Mouse (Mus musculus): Measurements from ENCODE around the gene Sulf2. TPM values are rescaled to one million over a fixed set of nuclear protein-coding genes. Genes with fewer than 3 reads are reported as not detected.

Gene Sulf2
- total RNA-seq, 2 experiments from 2014 or later = 104 to 114 TPM

GRCm38 (mm10) chr2:166152734-166153398, 2.6 kb downstream of the Sulf2 start:
- DNase-seq (ENCODE audit: low spot score in 2 of 2) = no peak
- intact Hi-C loops (cut with DNase I) = loop anchor here (5.0 kb wide), 1 partner anchor 46 kb away; no protein-coding TSS in a partner anchor

GRCm38 (mm10) chr2:166151510-166152473, 3.7 kb downstream of the Sulf2 start:
- peak; percentile 75 to 95 for DNase-seq (ENCODE audit: low spot score in 2 of 2)
- intact Hi-C loops (cut with DNase I) = loop anchor here (5.0 kb wide), 1 partner anchor 44 kb away; no protein-coding TSS in a partner anchor

- intact Hi-C loops (cut with DNase I) = loop anchor here (5.0 kb wide), 1 partner anchor 43 kb away; no protein-coding TSS in a partner anchor
- no peak for DNase-seq (ENCODE audit: low spot score in 2 of 2)
Observed at GRCm38 (mm10) chr2:166150584-166150983, 4.9 kb downstream of the Sulf2 start.

GRCm38 (mm10) chr2:166149482-166149881, 6.0 kb downstream of the Sulf2 start:
- DNase-seq (ENCODE audit: low spot score in 2 of 2) = no peak
- intact Hi-C loops (cut with DNase I) = no loop called here

GRCm38 (mm10) chr2:166148672-166149332, 6.7 kb downstream of the Sulf2 start:
- DNase-seq (ENCODE audit: low spot score in 2 of 2) = no peak
- intact Hi-C loops (cut with DNase I) = no loop called here

DNA sequence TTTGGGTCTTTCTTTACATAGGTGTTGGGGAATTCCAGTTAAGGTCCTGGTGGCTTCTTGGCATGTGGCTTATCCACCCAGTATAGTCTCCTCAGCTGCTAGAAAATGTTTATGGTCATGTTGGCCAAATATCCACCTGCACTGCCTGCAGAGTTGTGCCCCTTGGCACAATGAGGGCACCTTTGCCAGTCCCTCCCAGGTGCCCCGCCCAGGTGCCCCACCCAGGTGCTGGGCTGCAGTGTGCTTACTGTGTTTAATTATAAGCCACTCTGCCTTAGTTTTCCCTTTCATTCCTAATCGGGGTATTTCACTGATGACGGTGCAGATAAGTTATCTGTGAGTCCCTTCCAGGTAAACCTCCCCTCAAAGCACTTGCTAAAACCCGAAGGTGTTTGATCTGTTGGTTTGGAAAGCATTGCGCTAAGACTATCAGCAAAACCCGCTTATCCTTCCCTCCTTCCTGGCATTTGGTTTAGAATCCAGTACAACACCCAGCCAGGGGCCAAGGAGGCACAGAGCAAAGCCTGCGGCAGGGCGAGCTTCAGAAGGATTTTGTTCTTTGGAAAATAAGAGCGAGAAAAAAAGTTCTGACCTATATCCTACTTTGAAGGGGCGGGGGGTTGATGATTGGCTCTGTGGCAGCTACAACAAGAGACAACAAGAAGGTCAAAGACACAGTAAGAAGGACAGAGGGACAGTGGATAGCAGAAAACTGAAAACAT, 7.4 kb downstream of the Sulf2 start:
- no peak for DNase-seq (ENCODE audit: low spot score in 2 of 2)
- intact Hi-C loops (cut with DNase I) = no loop called here

GRCm38 (mm10) chr2:166146446-166146845, 9.0 kb downstream of the Sulf2 start:
- intact Hi-C loops (cut with DNase I) = no loop called here
- DNase-seq (ENCODE audit: low spot score in 2 of 2) = no peak

DNA sequence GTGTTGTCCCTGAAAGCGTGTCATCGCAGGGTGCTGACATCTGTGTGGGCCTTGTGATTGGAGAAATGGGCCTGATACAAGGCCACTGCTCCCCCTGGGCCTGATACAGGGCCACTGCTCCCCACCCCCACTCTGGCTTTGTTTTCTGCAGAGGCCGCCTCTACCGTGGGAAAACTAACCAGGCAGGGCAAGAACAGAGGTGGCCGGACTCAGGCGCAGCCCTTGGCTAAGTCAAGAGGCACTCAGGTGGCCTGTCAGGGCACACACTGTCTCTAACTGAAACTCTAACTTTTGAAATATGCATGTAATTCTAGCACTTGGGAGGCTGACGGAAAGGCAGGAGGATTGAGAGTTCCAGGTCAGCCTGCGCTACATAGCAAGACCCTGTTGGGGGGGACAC, 10.4 kb downstream of the Sulf2 start:
- intact Hi-C loops (cut with DNase I) = no loop called here
- DNase-seq (ENCODE audit: low spot score in 2 of 2) = no peak

- DNase-seq (ENCODE audit: low spot score in 2 of 2) = peak in 1 of 2 experiments; percentile 45
- intact Hi-C loops (cut with DNase I) = no loop called here
Observed at GRCm38 (mm10) chr2:166143871-166144270, 11.6 kb downstream of the Sulf2 start.

GRCm38 (mm10) chr2:166142561-166143112, 12.8 kb downstream of the Sulf2 start:
- DNase-seq (ENCODE audit: low spot score in 2 of 2) = peak; percentile 44 to 67
- intact Hi-C loops (cut with DNase I) = no loop called here

GRCm38 (mm10) chr2:166141910-166142309, 13.6 kb downstream of the Sulf2 start:
- intact Hi-C loops (cut with DNase I) = no loop called here
- DNase-seq (ENCODE audit: low spot score in 2 of 2) = no peak

DNA sequence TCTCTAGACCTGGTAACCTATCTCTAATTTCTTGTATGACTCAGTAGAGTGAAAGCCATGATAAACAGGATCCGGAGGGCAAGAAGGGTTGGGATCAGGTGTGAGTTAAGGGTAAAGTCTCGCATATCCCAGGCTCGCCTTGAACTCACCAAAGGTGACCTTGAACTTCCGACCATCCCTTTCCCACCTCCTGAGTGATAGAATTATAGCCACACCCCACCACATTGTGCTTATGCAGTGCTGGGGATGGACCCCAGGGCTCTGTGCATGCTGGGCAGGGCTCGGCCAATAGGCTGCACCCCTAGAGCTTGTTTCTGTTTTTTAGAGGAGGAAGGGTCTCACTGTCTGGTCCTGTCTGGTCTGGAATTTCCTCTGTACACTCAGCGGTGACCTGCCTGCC, 14.4 kb downstream of the Sulf2 start:
- DNase-seq (ENCODE audit: low spot score in 2 of 2) = no peak
- intact Hi-C loops (cut with DNase I) = no loop called here

DNA sequence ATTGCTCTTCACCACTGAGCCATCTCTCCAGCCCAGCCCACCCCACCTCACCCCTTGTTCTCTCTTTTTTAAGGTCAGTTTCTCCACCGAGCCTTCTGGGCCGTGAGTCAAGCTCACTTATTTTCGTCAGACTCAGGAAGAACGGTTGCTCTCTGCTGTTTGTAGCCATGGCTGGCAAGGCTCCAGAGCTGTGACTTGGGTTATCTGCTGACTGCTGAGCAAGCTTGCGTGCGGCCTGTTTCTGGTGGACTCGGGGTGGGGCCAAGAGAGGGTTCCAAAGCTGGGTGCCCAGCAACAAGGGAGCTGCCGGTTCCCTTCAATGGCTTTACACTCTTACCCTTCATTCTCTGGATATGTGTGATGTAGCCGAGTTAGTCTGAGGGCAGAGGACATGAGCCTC, 15.0 kb downstream of the Sulf2 start:
- intact Hi-C loops (cut with DNase I) = no loop called here
- peak; percentile 47 to 67 for DNase-seq (ENCODE audit: low spot score in 2 of 2)

GRCm38 (mm10) chr2:166138308-166138707, 17.2 kb downstream of the Sulf2 start:
- DNase-seq (ENCODE audit: low spot score in 2 of 2) = no peak
- intact Hi-C loops (cut with DNase I) = no loop called here

DNA sequence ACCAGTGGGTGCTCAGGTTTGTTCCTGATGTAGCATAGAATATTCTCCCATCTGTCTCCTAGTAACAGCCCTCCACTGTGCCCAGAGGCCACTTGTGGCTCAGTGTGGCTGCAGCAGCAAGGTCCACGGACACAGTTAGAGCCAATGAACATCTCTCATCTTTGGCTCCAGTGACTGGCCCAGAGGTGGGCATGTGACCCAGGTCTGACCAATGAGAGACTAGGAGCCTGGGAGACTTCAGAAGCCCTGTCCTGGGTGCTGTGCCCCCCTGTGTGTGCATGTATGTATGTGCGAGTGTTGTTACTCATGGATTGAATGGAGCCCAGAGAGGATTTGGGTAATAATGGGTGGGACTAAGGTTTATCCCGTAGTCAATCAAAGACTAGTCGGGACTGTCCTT, 18.0 kb downstream of the Sulf2 start:
- intact Hi-C loops (cut with DNase I) = no loop called here
- no peak for DNase-seq (ENCODE audit: low spot score in 2 of 2)

- intact Hi-C loops (cut with DNase I) = no loop called here
- DNase-seq (ENCODE audit: low spot score in 2 of 2) = no peak
Observed at GRCm38 (mm10) chr2:166135711-166136485, 19.6 kb downstream of the Sulf2 start.

DNA sequence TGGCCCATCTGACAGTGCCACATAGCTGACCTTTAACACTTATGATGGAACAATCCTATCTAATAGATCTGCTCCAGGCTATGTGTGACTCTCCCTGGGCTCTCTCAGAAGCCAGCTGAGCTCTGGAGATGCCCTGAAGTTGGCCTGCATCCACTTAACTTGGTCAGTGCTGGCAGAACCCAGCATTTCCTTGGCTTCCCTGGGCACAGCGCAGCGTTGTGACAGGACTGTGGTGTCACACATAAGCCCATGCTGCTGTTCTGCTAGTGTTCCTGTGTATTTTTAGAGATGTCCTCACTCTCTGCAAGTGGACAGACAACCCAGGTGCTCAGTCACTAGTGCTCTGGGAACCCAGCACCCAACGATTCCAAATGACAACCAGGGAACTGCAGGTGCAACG, 26.7 kb downstream of the Sulf2 start:
- no peak for DNase-seq (ENCODE audit: low spot score in 2 of 2)
- intact Hi-C loops (cut with DNase I) = no loop called here

- no peak for DNase-seq (ENCODE audit: low spot score in 2 of 2)
- intact Hi-C loops (cut with DNase I) = no loop called here
Observed at GRCm38 (mm10) chr2:166128032-166128431, 27.4 kb downstream of the Sulf2 start.

Measured in left cerebral cortex, postnatal 25 days (tissue).